Mouse (Mus musculus): ENCODE data around the gene Tmem204. TPM values are rescaled to one million over a fixed set of nuclear protein-coding genes. Genes with fewer than 3 reads are reported as not detected.
"Not testable (repeated sequence)": the region's sequence is repeated elsewhere in the genome, so short reads cannot be mapped to it uniquely, and the experiment has no call there.

Tmem204 gene
- total RNA-seq (2017): not detected in 2 replicates

- 0 out of 4 replicates have a peak, but pooled peaks of 1 of the 2 experiments have one; percentile 14 for ATAC-seq (replicated peaks in 1 of 2; ENCODE audit: insufficient read depth in 1 of 2, low FRiP score in 2 of 2, low TSS enrichment in 1 of 2, low read depth in 1 of 2, poor library complexity in 2 of 2, severe bottlenecking in 2 of 2)
These were observed at the start of gene Tmem204 for GRCm38 (mm10) chr17:25083444-25083931. Gene Tmem204, minus strand, starts transcription at chr17:25083591.

GRCm38 (mm10) chr17:25130060-25130459 is 46.7 kb upstream of the Tmem204 start:
- no peak for ATAC-seq (replicated peaks in 1 of 2; ENCODE audit: insufficient read depth in 1 of 2, low FRiP score in 2 of 2, low TSS enrichment in 1 of 2, low read depth in 1 of 2, poor library complexity in 2 of 2, severe bottlenecking in 2 of 2)

GRCm38 (mm10) chr17:25127681-25128080 is 44.3 kb upstream of the Tmem204 start:
- no peak for ATAC-seq (replicated peaks in 1 of 2; ENCODE audit: insufficient read depth in 1 of 2, low FRiP score in 2 of 2, low TSS enrichment in 1 of 2, low read depth in 1 of 2, poor library complexity in 2 of 2, severe bottlenecking in 2 of 2)

- ATAC-seq (replicated peaks in 1 of 2; ENCODE audit: insufficient read depth in 1 of 2, low FRiP score in 2 of 2, low TSS enrichment in 1 of 2, low read depth in 1 of 2, poor library complexity in 2 of 2, severe bottlenecking in 2 of 2): peak; percentile 21 to 27; a peak in 2 of 4 replicates
These were observed 43.7 kb upstream of the Tmem204 start for GRCm38 (mm10) chr17:25127079-25127478.

- not testable (repeated sequence) for ATAC-seq (replicated peaks in 1 of 2; ENCODE audit: insufficient read depth in 1 of 2, low FRiP score in 2 of 2, low TSS enrichment in 1 of 2, low read depth in 1 of 2, poor library complexity in 2 of 2, severe bottlenecking in 2 of 2)
These were observed 42.2 kb upstream of the Tmem204 start for GRCm38 (mm10) chr17:25125442-25126060.

- ATAC-seq (replicated peaks in 1 of 2; ENCODE audit: insufficient read depth in 1 of 2, low FRiP score in 2 of 2, low TSS enrichment in 1 of 2, low read depth in 1 of 2, poor library complexity in 2 of 2, severe bottlenecking in 2 of 2): no peak
These were observed 40.6 kb upstream of the Tmem204 start for GRCm38 (mm10) chr17:25123979-25124378.

GRCm38 (mm10) chr17:25120406-25120805 is 37.0 kb upstream of the Tmem204 start, which contains the start of gene Ptx4:
Gene Ptx4, plus strand, starts transcription at chr17:25120760.
- ATAC-seq (replicated peaks in 1 of 2; ENCODE audit: insufficient read depth in 1 of 2, low FRiP score in 2 of 2, low TSS enrichment in 1 of 2, low read depth in 1 of 2, poor library complexity in 2 of 2, severe bottlenecking in 2 of 2): no peak

- ATAC-seq (replicated peaks in 1 of 2; ENCODE audit: insufficient read depth in 1 of 2, low FRiP score in 2 of 2, low TSS enrichment in 1 of 2, low read depth in 1 of 2, poor library complexity in 2 of 2, severe bottlenecking in 2 of 2): no peak
These were observed 33.9 kb upstream of the Tmem204 start for GRCm38 (mm10) chr17:25117263-25117662.

GRCm38 (mm10) chr17:25115664-25116432 is 32.5 kb upstream of the Tmem204 start, which contains the start of gene Telo2:
Gene Telo2, minus strand, starts transcription at chr17:25115967.
- ATAC-seq (replicated peaks in 1 of 2; ENCODE audit: insufficient read depth in 1 of 2, low FRiP score in 2 of 2, low TSS enrichment in 1 of 2, low read depth in 1 of 2, poor library complexity in 2 of 2, severe bottlenecking in 2 of 2): peak; percentile 89 to 92

- peak; percentile 19 to 37 for ATAC-seq (replicated peaks in 1 of 2; ENCODE audit: insufficient read depth in 1 of 2, low FRiP score in 2 of 2, low TSS enrichment in 1 of 2, low read depth in 1 of 2, poor library complexity in 2 of 2, severe bottlenecking in 2 of 2)
These were observed 31.7 kb upstream of the Tmem204 start for GRCm38 (mm10) chr17:25114908-25115645.

- ATAC-seq (replicated peaks in 1 of 2; ENCODE audit: insufficient read depth in 1 of 2, low FRiP score in 2 of 2, low TSS enrichment in 1 of 2, low read depth in 1 of 2, poor library complexity in 2 of 2, severe bottlenecking in 2 of 2): no peak
These were observed 29.0 kb upstream of the Tmem204 start for GRCm38 (mm10) chr17:25112423-25112810.

- ATAC-seq (replicated peaks in 1 of 2; ENCODE audit: insufficient read depth in 1 of 2, low FRiP score in 2 of 2, low TSS enrichment in 1 of 2, low read depth in 1 of 2, poor library complexity in 2 of 2, severe bottlenecking in 2 of 2): no peak
These were observed 28.5 kb upstream of the Tmem204 start for GRCm38 (mm10) chr17:25111739-25112422.

GRCm38 (mm10) chr17:25111220-25111619 is 27.8 kb upstream of the Tmem204 start:
- ATAC-seq (replicated peaks in 1 of 2; ENCODE audit: insufficient read depth in 1 of 2, low FRiP score in 2 of 2, low TSS enrichment in 1 of 2, low read depth in 1 of 2, poor library complexity in 2 of 2, severe bottlenecking in 2 of 2): no peak

- ATAC-seq (replicated peaks in 1 of 2; ENCODE audit: insufficient read depth in 1 of 2, low FRiP score in 2 of 2, low TSS enrichment in 1 of 2, low read depth in 1 of 2, poor library complexity in 2 of 2, severe bottlenecking in 2 of 2): no peak
These were observed 27.2 kb upstream of the Tmem204 start for GRCm38 (mm10) chr17:25110590-25110989.

GRCm38 (mm10) chr17:25109578-25109977 is 26.2 kb upstream of the Tmem204 start:
- peak; percentile 37 to 67; a peak in 2 of 4 replicates for ATAC-seq (replicated peaks in 1 of 2; ENCODE audit: insufficient read depth in 1 of 2, low FRiP score in 2 of 2, low TSS enrichment in 1 of 2, low read depth in 1 of 2, poor library complexity in 2 of 2, severe bottlenecking in 2 of 2)

- ATAC-seq (replicated peaks in 1 of 2; ENCODE audit: insufficient read depth in 1 of 2, low FRiP score in 2 of 2, low TSS enrichment in 1 of 2, low read depth in 1 of 2, poor library complexity in 2 of 2, severe bottlenecking in 2 of 2): no peak
These were observed 24.4 kb upstream of the Tmem204 start for GRCm38 (mm10) chr17:25107786-25108185.

- no peak for ATAC-seq (replicated peaks in 1 of 2; ENCODE audit: insufficient read depth in 1 of 2, low FRiP score in 2 of 2, low TSS enrichment in 1 of 2, low read depth in 1 of 2, poor library complexity in 2 of 2, severe bottlenecking in 2 of 2)
These were observed 17.9 kb upstream of the Tmem204 start for GRCm38 (mm10) chr17:25101338-25101737.

Measured in hematopoietic stem cell, adult 5-6 weeks (primary cell).